Mouse (Mus musculus) hindbrain, postnatal 0 days (tissue): Measurements from ENCODE around the gene Nfkbie. TPM values are rescaled to one million over a fixed set of nuclear protein-coding genes. Genes with fewer than 3 reads are reported as not detected.
A peak's percentile ranks its signal among the peaks of the same experiment; 100 is the strongest.

Source experiments
- ATAC-seq: fragments of 200-750 bp; cut with Nextera tagmentation; 2 replicates; pipeline ENCODE4 v1.8.0; 2017; ENCODE audit warnings: mild to moderate bottlenecking, moderate TSS enrichment, moderate library complexity
- DNase-seq: peaks from one replicate; pipeline ENCODE4 v3.0.0-alpha.2; 2015; ENCODE audit warnings: low spot score
- H3K27ac ChIP-seq: fragments of 300-500 bp; sonication (generic); 2 replicates; pipeline ENCODE4 v1.5.1; 2014; ENCODE audit warnings: mild to moderate bottlenecking
- H3K27me3 ChIP-seq: fragments of 300-500 bp; sonication (generic); 2 replicates; pipeline ENCODE4 v1.6.1; 2014; ENCODE audit warnings: low read length, mixed read lengths; ENCODE audit not compliant: insufficient read depth
- H3K36me3 ChIP-seq: fragments of 300-500 bp; sonication (generic); 2 replicates; pipeline ENCODE4 v1.6.1; 2014; ENCODE audit warnings: low read length, mixed read lengths; ENCODE audit not compliant: insufficient read depth
- H3K4me1 ChIP-seq: fragments of 300-500 bp; sonication (generic); 2 replicates; pipeline ENCODE4 v1.6.1; 2014; ENCODE audit warnings: antibody characterized with exemption, low read length, mixed read lengths; ENCODE audit not compliant: insufficient read depth
- H3K4me2 ChIP-seq: fragments of 300-500 bp; sonication (generic); 2 replicates; pipeline ENCODE4 v1.6.1; 2014; ENCODE audit warnings: low read depth, mild to moderate bottlenecking, low read length, moderate library complexity, mixed read lengths
- H3K4me3 ChIP-seq: fragments of 300-500 bp; sonication (generic); 2 replicates; pipeline ENCODE4 v1.5.1; 2014; ENCODE audit warnings: low read length
- H3K9ac ChIP-seq: fragments of 300-500 bp; sonication (generic); replicated peaks from 2 replicates; pipeline ENCODE4 v1.6.1; 2014; ENCODE audit warnings: mild to moderate bottlenecking, low read length, moderate library complexity, mixed read lengths
- H3K9me3 ChIP-seq: fragments of 300-500 bp; sonication (generic); 2 replicates; pipeline ENCODE4 v1.6.1; 2016; ENCODE audit warnings: low read length, mixed read lengths
- CTCF ChIP-seq: IDR thresholded peaks from 2 replicates; pipeline ENCODE4 v1.5.1; 2016; ENCODE audit warnings: antibody characterized with exemption, control low read depth, low read depth
- WGBS: fragments of 180-500 bp; shearing (Covaris S2); extraction: QIAGEN DNeasy Blood & Tissue Kit; methylation state at CpG from one replicate; pipeline ENCODE4 v1.1.7; 2014; 5-methylcytosine and 5-hydroxymethylcytosine counted together
- polyA plus RNA-seq: library from polyadenylated mRNA; unstranded; fragments of >200 nt; fragmentation: Nextera tagmentation; extraction: Ambion mirVana; gene quantifications from 2 replicates; pipeline ENCODE4 v1.2.1, GENCODE M21; 2015
- total RNA-seq: library from RNA; depleted of rRNA; stranded (reverse); fragments of >200 nt; gene quantifications from 2 replicates; pipeline ENCODE4 v1.2.3, GENCODE M21; 2014

The Nfkbie gene
- total and polyA plus RNA-seq, 2 experiments from 2014 or later = 5.2 to 7.7 TPM

DNA sequence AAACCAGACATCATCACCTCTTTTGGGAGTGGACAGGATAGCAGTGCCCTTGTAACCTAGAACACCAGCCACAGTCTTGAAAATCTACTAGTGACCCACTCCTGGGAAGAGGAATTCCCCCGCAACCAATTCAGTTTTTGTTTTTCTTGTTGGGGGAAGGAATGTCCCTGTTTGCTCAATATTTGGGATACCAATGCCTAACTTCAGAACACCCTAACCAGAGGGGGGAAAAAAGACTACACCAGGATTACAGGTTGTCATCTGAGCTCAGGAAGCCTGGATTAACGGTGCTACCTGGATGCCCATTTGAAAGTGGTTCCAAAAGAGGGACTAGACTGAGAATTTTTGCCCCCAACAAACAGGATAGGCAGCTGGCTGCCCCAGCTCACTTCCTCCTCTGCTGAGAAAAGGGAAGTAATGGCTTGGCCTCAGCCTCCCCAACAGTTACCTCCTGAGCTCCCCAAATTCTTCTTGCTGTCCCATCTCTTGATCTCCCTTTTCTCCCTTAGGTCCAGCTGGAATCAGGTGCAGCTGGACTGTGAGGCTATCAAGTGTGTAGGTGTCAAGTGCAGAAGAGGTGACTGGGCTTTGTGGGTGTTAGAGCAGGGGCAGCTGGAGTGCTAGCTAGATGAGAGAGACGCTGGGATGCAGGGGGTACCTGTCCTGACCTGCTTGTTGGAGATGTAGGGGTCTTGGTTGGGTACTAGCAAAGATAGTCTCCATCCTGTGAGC lies 1.2 kb downstream of the Nfkbie start:
- no peaks in the 10 kb centered on the region for H3K36me3 ChIP-seq
- no peak overlapping the region for H3K27ac ChIP-seq
- WGBS = 68% methylated on average over 3 of the region's 3 CpGs
- peak overlapping the region; percentile 98 for H3K4me2 ChIP-seq
- DNase-seq (no peak), ATAC-seq (no peak)
- no peak for TF ChIP-seq CTCF
- H3K4me3 ChIP-seq = peak overlapping the region; percentile 65
- 0 out of 2 replicates have a peak, but pooled peaks cover 4% of the 10 kb centered on the region for H3K4me1 ChIP-seq
- no peaks in the 10 kb centered on the region for H3K27me3 ChIP-seq
- H3K9ac ChIP-seq = peak overlapping the region; percentile 62; the same call in 1 of the 2 replicates
- H3K9me3 ChIP-seq = no peaks in the 10 kb centered on the region

DNA sequence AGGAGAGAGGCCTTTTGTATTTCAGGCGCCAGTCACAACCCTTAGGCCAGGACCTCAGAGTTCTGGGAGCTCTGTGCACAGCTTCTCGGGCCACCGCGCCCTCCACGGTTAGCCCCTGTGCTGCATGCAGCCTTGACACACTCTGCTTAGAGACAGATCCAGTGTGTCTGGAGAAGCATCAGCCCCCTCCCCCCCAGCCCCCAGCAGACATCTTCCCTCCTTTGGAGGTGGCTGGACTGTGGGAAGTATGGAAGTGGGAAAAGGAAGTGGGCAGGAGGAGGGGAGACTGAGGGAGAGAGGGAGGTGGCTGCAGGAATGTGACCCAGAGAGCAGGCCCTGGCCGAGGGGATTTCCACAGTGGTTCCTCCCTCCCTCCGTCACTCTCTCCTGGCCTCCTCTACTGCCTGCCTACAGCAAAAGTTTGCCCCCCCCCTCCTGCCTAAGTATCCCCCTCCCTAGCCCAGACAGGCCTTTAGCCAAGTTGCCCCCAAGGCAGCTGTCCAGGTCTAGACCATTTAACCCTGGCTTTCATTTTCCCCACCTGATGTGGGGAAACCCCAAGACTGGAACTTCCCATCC lies 1.8 kb downstream of the Nfkbie start:
- 68% methylated on average over 7 of the region's 7 CpGs for WGBS
- ATAC-seq = no peak
- Histone ChIP-seq H3K36me3 (no peaks in the 10 kb centered on the region), H3K9ac (no peak overlapping the region), H3K4me3 (no peak overlapping the region), H3K27ac (no peak overlapping the region), H3K4me1 (0 out of 2 replicates have a peak, but pooled peaks cover 4% of the 10 kb centered on the region), H3K4me2 (peak overlapping the region; percentile 98), H3K9me3 (no peaks in the 10 kb centered on the region), H3K27me3 (no peaks in the 10 kb centered on the region)
- no peak for DNase-seq
- TF ChIP-seq CTCF = no peak

DNA sequence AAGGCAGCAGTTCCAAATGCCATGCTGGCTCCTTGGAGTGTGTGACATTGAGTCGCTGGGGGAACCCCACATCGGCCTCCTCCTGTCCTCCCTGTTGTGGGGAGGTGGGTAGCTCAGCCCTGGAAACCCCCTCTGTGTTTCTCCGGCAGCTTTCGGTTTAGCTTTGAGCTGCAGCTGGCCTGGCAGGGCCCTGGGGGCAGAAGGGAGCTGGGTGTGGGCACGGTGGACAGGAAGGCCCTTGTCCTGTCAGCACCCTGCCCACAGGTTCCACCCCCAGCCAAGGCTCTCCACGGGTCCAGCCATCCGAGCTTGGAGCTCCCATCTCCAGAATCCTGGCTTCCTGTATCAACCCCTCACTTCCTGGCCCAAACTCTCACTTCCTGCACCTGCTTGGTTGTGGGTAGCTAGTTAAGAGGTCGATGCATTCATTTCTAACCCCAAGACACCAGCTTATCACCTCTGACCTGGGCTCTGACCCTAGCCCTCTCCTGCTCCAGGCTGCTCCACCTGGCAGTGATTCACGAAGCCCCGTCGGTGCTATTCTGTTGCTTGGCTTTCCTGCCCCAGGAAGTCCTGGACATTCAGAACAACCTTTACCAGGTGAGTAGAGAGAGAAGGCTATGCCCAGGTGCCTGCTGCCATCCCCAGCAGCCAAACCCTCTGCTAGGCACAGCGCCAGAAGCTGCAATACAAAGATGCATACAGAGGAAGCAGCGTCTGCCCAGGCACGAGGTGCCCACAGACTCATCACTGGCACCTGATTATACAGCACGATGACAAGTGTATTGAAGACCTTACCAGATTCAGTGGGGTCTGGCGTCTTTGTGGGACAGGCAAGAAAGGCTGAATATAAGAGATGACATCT lies 2.7 kb downstream of the Nfkbie start:
- no peak for TF ChIP-seq CTCF
- 69% methylated on average over 16 of the region's 16 CpGs for WGBS
- Histone ChIP-seq H3K27ac (no peak overlapping the region), H3K9me3 (no peaks in the 10 kb centered on the region), H3K9ac (no peak overlapping the region), H3K4me3 (no peak overlapping the region), H3K4me1 (0 out of 2 replicates have a peak, but pooled peaks cover 4% of the 10 kb centered on the region), H3K4me2 (no peak overlapping the region), H3K27me3 (no peaks in the 10 kb centered on the region), H3K36me3 (no peaks in the 10 kb centered on the region)
- DNase-seq (no peak), ATAC-seq (no peak)

DNA sequence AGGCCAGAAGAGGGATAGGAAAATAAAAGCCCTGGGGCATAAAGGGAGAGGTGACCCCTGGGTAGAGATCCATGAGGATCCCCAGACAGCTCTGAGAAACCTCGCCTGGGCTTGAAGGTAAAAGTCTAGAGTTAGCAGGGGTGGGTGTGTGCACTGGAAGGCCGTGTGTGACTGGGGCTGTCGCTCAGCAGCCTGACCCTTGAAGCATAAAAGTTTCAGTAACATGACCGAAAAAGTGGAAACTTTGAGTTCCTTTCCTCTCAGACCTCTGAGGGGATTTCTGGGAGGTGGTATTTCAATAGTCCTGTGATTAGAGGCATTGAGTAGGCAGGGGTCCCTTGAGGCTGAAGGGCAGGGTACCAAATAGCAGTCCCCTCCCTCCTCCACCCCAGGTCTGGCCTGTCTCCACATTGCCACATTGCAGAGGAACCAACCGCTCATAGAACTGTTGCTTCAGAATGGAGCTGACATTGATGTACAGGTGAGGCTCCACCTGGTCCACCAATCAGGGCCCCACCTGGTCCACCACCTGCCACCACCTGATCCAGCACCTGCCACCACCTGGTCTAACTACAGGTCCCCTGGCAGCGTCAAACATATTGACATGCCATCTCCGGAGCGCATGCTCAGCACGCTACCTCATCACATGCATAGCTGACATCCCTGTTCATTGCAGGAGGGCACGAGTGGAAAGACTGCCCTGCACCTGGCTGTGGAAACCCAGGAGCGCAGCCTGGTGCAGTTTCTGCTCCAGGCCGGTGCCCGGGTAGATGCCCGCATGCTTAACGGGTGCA lies 4.4 kb downstream of the Nfkbie start:
- TF ChIP-seq CTCF = no peak
- H3K27ac ChIP-seq = no peak overlapping the region
- H3K9ac ChIP-seq = no peak overlapping the region
- ATAC-seq = no peak
- H3K27me3 ChIP-seq = no peaks in the 10 kb centered on the region
- no peak for DNase-seq
- 87% methylated on average over 15 of the region's 15 CpGs for WGBS
- no peaks in the 10 kb centered on the region for H3K36me3 ChIP-seq
- no peak overlapping the region for H3K4me2 ChIP-seq
- H3K4me3 ChIP-seq = no peak overlapping the region
- peaks cover 9% of the 10 kb centered on the region; the same call in 1 of the 2 replicates for H3K4me1 ChIP-seq
- no peaks in the 10 kb centered on the region for H3K9me3 ChIP-seq

DNA sequence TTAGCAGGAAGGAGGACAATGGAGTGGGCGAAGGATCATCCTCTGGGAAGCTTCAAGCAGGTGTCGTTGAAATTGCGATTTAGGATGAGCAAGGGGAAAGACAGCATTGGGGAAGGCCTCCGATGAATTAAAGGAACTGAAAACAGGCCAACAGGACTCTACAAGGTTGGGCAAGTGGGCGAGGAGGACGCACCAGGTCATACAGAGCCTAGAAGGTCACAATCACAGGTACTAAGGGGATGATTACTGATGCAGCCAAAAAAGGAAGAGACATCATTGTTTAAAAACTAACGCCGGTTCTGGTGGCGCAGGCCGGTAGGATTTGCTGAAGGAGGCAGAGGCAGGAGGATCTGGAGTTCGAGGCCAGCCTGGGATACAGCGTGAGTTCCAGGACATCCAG lies 7.7 kb downstream of the Nfkbie start:
- no peak overlapping the region; the same call in 1 of the 2 replicates for H3K4me3 ChIP-seq
- DNase-seq (no peak), ATAC-seq (no peak)
- 76% methylated on average over 12 of the region's 12 CpGs for WGBS
- H3K4me1 ChIP-seq = peaks cover 9% of the 10 kb centered on the region; the same call in 1 of the 2 replicates
- no peak for TF ChIP-seq CTCF
- peaks cover 25% of the 10 kb centered on the region for H3K36me3 ChIP-seq
- H3K4me2 ChIP-seq = peak overlapping the region; percentile 80
- no peaks in the 10 kb centered on the region for H3K27me3 ChIP-seq
- no peak overlapping the region for H3K9ac ChIP-seq
- no peak overlapping the region for H3K27ac ChIP-seq
- no peaks in the 10 kb centered on the region for H3K9me3 ChIP-seq
